Mouse (Mus musculus) CH12F3 (cell line): ENCODE measurements around the gene Hdac9.
"Not testable (repeated sequence)": the region's sequence is repeated elsewhere in the genome, so short reads cannot be mapped to it uniquely, and the experiment has no call there.

Experiments
- in situ Hi-C: fragments of 300-500 bp; cut with MboI; formaldehyde crosslinking; loops from 2 replicates; pipeline ENCODE4 v1.14.3; 2020; ENCODE audit warnings: low sequenced_read_pairs

Hdac9 gene

DNA sequence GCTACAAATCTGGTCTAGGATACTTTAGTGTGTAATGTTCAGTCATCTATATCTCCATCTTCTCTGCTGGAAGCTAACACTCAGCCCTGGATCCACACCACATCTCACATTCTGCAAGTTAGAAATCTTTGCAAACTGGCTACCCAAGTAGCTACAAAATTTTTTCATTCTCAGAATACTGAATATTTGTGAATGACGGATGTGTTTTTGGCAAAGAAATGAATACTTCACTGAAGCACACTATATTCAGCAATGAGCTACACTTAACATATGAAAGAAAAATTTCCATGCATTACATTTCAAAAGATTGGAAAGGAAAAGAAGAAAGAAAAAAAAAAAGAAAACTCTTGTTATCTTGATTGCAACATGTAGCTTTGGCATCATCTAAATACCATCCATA is 410.6 kb downstream of the Hdac9 start:
- in situ Hi-C loops = no loop called here

DNA sequence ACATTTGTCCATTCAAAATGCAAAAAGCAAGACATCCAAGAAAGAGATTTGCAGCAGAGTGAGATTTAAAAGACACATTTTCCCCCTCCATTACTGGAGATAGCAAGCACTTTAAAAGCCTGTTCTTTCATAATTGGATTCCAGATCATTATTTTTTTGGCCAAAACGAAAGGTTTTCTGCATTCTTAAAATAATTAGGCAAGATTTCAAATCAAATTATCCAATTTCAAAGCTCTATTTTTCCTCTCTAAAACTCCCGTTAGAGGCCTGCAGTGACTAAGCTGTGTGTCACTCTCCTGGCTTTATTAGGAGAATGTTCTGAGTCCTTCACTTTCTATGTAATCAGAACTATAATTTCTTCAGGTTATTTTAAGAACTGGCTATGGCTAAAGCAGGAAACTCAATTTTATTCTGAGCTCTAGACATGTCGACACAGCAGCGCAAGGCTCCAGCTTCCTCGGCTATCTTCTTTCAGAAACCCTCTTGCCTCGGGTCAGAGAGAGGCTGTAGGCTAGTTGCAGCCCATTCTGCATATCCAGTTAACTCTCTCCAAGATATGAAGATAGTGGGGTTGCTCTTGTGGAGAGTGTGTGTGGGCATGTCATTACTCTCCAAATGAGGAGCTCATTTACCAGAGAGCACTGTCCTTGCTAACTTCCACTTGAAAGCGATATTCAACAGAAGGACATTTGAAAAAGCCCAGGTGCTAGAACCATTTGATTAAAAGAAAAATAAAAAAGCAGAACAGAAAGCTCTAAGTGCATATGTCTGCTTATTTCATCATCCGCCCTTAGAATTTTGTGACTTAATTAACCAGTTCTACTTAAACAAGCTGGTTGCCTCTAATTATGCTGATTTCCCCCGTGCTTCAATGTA is 417.9 kb downstream of the Hdac9 start:
- in situ Hi-C loops = no loop called here

DNA sequence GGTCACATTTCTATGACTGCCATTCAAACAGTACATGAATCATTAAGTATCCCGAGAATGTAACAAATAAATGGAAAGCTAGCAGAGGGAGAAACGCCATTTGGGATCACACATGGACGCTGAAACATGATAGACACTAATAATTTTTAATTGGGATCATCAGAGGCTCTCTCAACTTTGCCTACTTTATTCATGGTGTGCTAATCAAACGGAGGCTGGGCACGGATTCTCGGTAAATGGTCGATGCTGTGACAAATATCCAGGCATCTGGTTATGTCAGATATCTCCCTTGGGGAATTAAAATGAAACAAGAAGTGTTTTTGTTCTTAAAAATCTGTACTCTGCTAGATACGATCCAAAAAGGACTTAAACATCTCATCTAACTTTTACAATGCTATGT is 418.6 kb downstream of the Hdac9 start:
- in situ Hi-C loops = no loop called here

DNA sequence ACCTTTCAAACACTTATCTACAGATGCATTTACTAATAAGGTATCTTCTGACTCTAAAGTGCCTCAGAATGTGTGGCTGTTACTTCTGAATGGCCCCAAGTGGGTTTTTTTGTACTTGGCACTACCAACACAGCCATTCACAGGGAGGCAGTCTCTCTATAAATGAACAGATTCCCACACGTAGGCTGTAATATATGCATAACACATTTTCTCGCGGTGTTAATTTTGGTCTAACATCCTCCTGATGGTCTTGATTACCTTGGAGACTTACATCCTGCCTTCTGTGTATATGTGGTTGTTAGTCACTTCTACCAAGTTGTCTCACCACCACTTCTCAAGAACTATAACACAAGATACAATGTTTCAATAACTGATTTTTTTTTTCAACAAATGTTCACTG is 419.2 kb downstream of the Hdac9 start:
- in situ Hi-C loops = no loop called here

DNA sequence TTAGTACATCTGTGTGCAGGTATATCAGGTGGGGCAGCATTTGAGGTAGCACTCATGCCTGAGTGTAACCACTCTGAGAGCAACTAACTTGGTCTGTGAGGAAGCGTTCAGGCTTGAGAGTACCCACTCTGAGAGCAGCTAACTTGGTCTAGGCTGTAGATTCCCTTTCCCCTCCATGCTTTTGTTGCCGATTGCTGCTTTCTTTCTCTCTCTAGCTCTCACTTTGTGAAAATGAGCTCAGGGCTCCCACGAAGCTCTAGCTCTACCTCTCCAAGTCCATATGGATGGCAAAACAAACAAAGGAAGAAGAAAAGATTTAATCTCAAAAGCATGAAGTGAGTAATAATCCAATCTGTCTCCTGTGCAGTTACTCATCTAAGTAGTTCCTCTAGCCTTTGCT is 421.0 kb downstream of the Hdac9 start:
- in situ Hi-C loops = no loop called here

DNA sequence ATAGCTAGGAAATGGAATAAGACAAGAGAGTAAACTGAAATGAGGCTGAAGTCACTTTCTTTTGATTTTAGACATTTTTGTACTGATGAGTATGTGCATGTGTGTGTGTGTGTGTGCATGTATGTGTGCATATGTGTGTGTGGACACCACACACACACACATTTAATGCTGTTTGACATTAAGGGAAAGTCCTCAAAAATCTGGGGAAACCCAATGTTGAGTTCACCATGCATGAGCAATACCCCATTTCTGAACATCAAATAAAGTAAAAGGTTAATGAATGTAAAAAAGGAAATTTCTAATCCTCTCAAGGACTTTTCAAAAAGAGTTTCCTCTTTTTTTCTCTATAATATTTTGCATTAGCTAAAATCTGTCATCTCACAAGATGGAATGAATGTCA is 427.3 kb downstream of the Hdac9 start:
- in situ Hi-C loops = no loop called here

DNA sequence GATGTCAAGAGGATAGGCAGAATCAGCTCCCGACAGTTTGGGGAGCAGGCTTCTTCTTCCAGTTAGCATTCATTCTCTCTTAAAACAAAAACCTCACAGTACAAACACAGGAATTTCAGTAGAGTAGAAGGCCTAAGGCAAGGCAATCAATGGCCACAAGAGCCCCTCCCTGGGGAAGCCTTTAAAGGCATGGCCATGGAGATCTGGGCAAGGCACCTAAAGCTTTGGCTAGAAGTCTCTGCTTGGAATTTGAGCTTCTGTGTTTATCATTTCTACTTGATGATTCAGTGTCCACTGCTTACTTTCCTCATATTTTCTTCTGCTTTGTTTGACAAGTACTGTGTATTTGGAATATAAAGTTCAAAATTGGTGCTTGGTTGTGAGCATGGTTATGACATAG is 429.2 kb downstream of the Hdac9 start:
- in situ Hi-C loops = no loop called here

DNA sequence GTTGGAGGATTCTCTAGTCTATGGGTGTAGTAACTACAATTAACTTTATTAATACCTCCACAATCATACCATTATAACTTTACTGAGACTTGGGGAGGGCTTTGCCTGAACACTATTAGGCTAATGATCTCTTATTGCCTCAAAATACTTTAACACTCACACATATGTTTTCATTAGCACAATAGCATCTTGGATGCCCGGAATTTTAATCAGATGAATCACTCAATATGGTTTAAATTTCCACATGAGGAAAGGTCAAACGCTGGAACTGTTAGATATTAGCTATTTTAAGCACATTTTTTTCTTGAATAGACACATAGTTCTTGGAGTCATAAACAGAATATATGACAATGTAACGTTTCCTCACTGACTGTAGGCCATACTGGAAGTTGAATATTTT is 429.9 kb downstream of the Hdac9 start:
- in situ Hi-C loops = no loop called here

DNA sequence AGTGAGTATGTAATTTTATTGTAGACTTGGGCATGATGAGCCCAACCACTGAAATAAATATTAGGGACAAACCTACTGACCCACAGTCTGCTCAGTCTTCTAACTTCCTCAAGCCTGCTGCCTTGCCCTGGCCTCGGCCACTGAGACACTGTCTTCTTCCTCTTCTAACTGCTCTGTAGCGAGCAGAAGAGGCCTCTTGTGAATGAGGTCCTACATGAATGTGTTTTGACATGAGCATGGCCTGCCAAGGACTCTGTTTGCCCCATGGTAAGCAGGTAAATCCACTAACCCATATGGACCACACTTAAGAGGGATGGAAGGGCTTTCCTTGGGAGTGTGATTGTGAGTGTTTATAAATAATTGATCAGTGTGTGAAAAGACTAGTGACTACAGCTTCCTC is 430.9 kb downstream of the Hdac9 start:
- in situ Hi-C loops = no loop called here

DNA sequence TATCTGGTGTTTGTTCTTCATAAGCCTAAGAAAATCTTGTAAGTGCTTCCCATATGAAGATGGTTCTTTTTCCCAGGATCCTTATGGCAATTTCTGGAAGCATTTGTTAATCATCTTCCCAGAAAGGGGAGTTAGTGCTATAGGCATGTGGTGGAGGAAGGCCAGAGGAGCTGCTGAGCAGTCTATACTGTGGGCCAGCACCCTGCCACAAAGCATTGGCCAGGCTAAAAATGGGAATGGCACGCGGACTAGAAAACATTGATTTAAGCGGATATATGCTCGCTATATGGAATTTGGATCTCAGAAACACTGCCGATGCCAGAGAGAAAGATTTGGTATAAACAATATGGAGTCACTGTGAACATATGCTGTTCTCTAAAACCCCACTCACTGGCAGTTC is 435.2 kb downstream of the Hdac9 start:
- in situ Hi-C loops = no loop called here

DNA sequence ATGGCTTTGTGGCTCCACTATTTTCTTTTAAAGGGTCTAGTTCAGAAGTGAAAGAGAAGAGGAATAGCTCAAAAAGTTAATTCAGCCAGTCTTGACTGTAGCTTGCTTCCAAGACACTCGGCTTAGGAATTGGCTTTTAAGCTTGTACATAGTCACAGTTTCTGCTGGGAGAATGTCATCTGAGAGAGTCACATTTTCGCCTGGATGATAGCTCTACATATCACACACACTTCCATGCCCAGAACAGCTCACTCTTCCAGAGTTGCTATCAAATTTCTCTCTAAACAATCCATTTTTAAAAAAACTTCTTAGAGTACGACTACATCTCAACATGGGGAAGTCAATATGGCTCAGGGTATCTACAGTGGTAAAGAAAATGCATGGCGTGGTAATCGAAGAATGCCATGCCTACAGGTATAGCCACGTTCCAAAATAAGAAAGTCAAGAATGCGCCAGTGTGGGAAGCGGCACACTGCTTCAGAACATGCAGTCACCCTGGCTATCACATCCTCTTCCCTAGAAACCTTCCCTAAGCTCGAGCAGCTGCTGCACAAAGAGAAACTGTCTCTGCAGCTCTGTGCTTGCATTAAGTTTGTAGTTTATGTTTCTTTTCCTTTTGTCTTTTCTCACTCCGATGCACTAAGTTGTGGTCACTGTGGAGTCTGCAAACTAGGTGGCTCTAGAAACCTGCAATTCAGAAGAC is 443.8 kb downstream of the Hdac9 start:
- in situ Hi-C loops = no loop called here

DNA sequence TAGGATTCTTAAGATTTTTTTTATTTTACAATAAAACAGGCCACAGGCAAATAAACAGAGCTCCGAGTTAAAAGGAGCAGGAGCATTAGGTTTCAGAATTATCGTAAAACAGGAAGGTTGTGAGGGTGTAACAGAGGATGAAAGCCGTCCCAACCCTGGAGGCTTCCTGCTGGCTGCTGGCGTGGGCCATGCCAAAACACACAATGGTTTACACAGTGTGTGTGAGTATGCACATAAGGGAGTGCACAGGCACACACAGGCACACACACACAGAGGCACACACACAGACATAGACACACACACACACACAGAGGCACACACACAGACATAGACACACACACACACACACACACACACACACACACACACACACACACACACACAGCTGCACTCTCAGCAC is 444.4 kb downstream of the Hdac9 start:
- in situ Hi-C loops = no loop called here

DNA sequence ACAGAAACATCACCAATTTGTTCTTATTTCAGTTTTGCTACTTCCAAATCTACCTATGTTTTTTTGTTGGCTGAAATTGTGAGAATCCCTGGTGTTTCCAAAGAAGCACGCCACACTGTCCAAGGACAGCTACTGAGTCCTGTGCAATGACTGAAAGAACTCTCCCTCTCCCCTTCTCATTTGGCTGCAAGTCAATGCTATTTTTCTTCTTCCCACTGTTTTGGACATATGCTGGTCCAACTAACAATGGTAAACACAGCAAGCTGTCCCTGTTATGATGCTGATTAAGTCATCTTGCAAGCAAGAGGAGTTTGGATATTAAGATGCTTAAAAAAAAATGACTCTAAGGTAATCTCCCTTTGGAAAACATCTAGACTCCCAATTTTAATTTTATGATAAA is 455.2 kb downstream of the Hdac9 start:
- in situ Hi-C loops = no loop called here

DNA sequence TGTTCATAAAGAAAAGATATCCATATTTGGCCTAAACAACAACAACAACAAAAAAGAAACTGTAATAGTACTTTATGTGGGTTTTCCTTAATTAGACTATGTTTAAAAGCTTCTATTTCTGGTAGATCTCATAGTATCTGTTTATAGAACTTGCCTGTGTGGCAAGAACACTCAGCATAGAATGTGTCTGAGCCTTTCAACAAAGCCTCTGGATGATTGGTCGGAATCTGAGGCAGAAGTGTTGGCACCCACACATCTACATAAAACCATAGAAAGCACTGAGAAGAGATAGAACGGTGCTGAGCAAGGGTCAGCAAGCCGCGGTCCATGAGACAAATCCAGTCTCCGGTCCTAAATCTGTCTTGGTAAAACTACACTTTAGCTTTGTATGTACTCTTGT is 464.3 kb downstream of the Hdac9 start:
- in situ Hi-C loops = no loop called here

DNA sequence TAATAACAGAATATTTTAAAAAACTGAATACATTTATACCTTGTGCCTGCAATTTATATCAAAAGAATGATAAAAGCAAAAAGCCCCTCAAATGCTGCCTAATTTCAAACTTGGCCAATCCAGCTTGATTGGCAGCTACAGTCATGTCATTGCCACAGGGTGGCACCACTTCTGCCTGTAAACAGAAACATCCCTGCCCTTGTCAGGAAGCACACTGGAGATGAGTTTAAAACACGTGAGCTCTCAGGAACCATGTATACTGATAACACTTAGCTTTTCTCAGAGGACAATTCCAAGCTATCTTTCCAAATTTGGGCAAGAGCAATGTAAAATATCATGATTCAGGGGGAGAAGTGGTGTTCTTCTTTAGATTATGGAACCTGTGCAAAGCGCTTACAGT is 465.7 kb downstream of the Hdac9 start:
- in situ Hi-C loops = no loop called here

DNA sequence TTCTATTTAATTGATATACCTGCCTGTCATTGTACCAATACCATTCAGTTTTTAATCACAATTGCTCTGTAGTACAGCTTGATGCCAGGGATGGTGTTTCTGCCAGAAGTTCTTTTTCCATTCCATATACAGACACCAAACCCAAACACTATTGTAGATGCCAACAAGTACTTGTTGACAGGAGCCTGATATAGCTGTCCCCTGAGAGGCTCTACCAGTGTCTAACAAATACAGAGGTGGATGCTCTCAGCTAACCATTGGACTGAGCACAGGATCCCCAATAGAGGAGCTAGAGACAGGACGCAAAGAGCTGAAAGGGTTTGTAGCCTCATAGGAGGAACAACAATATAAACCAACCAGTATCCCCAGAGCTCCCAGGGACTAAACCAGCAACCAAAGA is 472.2 kb downstream of the Hdac9 start:
- in situ Hi-C loops = not testable (repeated sequence)

DNA sequence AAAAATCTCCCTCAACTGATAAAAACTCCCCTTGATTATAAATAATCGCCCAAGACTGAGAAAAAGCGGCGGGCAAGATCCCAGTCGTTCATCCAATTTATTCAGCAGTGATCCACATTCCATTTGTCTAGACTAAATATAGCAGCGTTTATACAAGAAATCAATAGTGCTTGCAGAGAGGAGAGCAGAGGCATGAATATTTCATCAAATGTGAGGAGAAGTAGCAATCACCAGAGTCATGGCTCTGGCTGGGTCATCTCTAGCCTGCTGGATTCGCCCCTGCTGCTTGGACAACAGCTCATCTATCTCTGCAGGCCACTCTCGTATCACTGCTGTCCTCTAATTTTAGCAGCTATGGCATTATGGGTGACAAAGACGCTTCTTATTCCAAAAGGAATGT is 476.0 kb downstream of the Hdac9 start:
- in situ Hi-C loops = no loop called here

DNA sequence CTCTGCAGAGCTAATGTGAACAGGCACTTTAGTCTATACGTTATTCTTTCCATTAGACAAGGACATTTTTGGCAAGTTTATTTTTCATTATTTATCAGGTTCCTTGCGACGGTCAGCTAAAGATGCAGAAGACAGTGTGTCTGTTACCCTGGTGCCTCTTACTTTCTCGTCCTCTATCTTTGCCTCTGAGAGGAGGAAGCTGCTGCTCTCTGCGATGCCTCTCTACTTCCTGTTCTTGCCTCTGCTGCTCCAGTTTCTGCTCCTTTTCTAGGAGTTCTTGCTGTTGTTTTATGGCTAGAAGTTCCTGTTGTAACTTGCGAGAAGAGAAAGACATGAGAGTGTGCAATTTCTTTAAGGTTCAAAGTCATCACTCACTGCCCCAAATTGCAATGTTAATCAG is 484.0 kb downstream of the Hdac9 start:
- in situ Hi-C loops = no loop called here

DNA sequence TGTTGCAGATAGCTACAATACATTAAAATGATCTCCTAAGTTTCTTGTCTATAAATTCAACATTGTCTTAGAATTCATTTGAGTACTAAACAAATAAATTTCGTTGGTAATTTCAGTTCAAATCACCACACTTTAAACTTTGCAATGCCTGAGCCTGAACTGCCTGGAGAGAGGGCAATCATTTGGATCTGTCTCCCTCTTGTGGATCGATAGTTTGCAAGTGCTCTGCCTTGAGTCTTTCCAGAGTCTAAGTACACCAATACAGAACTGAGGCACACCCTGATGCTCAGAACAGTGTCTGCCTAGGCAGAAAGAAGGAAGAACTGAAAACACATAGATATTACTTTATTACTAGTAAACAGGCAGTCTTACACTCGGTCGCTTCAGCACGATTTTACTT is 484.4 kb downstream of the Hdac9 start:
- in situ Hi-C loops = no loop called here

DNA sequence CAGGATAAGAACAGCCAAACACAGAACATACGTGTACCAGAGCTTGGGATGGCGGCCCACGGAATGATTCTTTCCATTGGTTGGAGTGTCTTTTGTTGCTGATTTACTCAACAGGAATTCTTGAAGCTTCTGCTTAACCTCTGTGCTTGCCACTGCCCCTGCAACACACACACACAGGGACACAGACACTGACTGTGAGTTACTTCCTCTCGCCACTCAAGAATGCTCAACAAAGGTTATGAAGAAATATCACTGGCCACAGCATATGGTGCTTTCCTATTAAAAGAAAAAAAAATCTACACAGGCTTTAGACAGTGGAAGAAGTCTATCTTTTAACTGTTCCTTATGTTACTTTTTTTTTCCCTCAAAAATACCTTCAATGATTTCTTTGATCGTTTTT is 485.1 kb downstream of the Hdac9 start:
- in situ Hi-C loops = no loop called here

DNA sequence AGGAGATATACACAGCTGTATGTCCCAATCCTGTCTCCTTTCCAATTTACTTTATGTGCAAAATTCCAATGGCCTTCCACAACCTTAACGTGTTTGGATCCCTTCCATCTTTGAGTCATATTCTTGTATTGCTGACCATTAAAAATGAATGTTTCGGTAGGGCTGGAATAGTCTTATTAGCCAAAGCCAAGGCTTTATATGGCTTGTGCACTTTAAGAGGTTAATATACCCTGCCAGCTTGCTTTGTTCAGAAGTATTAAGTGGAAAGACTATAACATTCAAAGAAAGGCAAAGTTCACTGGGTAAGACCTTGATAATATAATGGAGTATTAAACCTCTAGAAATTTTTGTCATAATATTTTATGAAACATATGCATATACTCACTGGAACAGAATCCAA is 491.4 kb downstream of the Hdac9 start:
- in situ Hi-C loops = no loop called here

DNA sequence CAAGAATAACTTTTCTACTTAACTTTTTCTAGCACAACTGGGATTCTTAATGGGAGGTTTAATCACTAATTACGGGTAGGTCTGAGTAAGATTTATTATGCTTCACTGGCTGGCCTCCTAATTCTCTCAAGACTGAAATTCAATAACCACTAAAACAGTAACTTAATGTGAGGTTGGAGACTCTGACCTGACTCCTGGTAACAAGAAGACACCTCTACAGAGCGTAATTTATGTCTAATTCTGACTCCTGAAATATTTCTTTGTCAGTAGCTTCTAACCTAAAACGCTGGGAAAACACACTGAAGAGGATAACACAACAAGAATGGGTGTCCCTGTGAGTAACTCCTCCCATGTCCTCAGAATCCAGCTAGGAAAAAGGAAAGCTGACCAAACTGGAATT is 508.8 kb downstream of the Hdac9 start:
- in situ Hi-C loops = no loop called here

DNA sequence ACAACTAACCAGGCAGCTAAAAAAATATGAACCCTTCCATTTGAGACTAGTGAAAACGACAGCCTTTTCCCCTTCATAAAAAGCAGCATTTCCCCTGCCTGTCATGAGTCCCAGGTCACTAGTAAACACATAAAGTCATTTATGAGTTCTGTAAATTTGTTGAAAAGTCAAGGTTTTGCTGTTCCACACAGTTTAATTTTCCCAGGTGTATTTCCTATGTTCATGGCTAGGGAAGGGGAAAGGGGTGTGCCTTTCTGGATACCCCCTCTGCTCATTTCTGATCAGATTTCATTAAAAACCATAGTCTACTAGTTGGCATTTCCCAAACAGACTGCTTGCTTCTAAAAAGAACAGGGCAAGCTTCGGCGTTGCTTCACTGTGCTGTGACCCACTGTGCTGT is 509.8 kb downstream of the Hdac9 start:
- in situ Hi-C loops = no loop called here
